ENCODE assay signal across 10 mouse cellular contexts in genomic region chr4:137919116-137919515, GRCm38 (mm10). TPM values are rescaled to one million over a fixed set of nuclear protein-coding genes. Genes with fewer than 3 reads are reported as not detected.
A peak's percentile ranks its signal among the peaks of the same experiment; 100 is the strongest.
DNase-seq lines count a peak whose midpoint lies in the region; ATAC-seq and TF ChIP-seq lines count a peak whose summit lies in the region.
"Had no signal": no experiment of that assay in that cellular context is flagged by ENCODE, and none has a peak within 500 bp of the region (broad histone marks: within the 10 kb centered on the region; RNA-seq: fewer than 3 reads in every experiment).

No protein-coding gene starts in this region.

- H3K36me3 ChIP-seq in heart, embryonic 14.5 days (ENCODE audit: control insufficient read depth, insufficient read depth, low read length): 0 out of 2 replicates have a peak, but pooled peaks cover 13% of the 10 kb centered on the region
- H3K36me3 ChIP-seq in midbrain, embryonic 13.5 days: no peaks in the 10 kb centered on the region
- H3K36me3 ChIP-seq in midbrain, postnatal 0 days (ENCODE audit: insufficient read depth, low read length): 0 out of 2 replicates have a peak, but pooled peaks cover 4% of the 10 kb centered on the region
- H3K36me3 ChIP-seq in hindbrain, embryonic 13.5 days: no peaks in the 10 kb centered on the region
- H3K36me3 ChIP-seq in stomach, embryonic 16.5 days (ENCODE audit: control insufficient read depth, insufficient read depth, low read length): no peaks in the 10 kb centered on the region

- H3K4me3 ChIP-seq in heart, embryonic 14.5 days (ENCODE audit: control insufficient read depth in 1 of 2, insufficient read depth in 1 of 2, low read depth in 1 of 2, low read length in 2 of 2): no peak overlapping the region
- no peak overlapping the region for H3K4me3 ChIP-seq in midbrain, embryonic 13.5 days (replicated peaks)
- H3K4me3 ChIP-seq in midbrain, postnatal 0 days (ENCODE audit: low read depth, low read length): no peak overlapping the region
- H3K4me3 ChIP-seq in hindbrain, embryonic 13.5 days: no peak overlapping the region
- no peak overlapping the region for H3K4me3 ChIP-seq in stomach, embryonic 16.5 days (replicated peaks; ENCODE audit: low read length)
- H3K4me3 ChIP-seq: erythroblast, embryonic 14.5 days had no signal

- no peak for DNase-seq in heart, adult 18-20 months
- no peak for DNase-seq in midbrain, postnatal 0 days (ENCODE audit: low spot score)
- no peak for DNase-seq in thymus, postnatal 36 days
- DNase-seq in thymus, postnatal 0 days (ENCODE audit: low spot score): no peak
- DNase-seq: adrenal gland, adult 8-10 months had no signal

- no peaks in the 10 kb centered on the region for H3K27me3 ChIP-seq in heart, embryonic 14.5 days (ENCODE audit: control insufficient read depth, insufficient read depth, low read length)
- H3K27me3 ChIP-seq in midbrain, embryonic 13.5 days: peaks cover 8% of the 10 kb centered on the region; the same call in 1 of the 2 replicates
- no peaks in the 10 kb centered on the region for H3K27me3 ChIP-seq in midbrain, postnatal 0 days (ENCODE audit: insufficient read depth, low read length)
- H3K27me3 ChIP-seq in hindbrain, embryonic 13.5 days: peaks cover 7% of the 10 kb centered on the region; the same call in 1 of the 2 replicates
- no peaks in the 10 kb centered on the region for H3K27me3 ChIP-seq in stomach, embryonic 16.5 days (ENCODE audit: control insufficient read depth, insufficient read depth, low read length)

- no peak overlapping the region for H3K9ac ChIP-seq in heart, embryonic 14.5 days (ENCODE audit: low read length)
- H3K9ac ChIP-seq in midbrain, embryonic 13.5 days (replicated peaks): no peak overlapping the region
- H3K9ac ChIP-seq in midbrain, postnatal 0 days (replicated peaks; ENCODE audit: low read length, poor library complexity, severe bottlenecking): no peak overlapping the region
- H3K9ac ChIP-seq in hindbrain, embryonic 13.5 days: peak overlapping the region; percentile 19; the same call in 1 of the 2 replicates
- H3K9ac ChIP-seq in stomach, embryonic 16.5 days (ENCODE audit: low read length): no peak overlapping the region

- no peak overlapping the region for H3K4me2 ChIP-seq in heart, embryonic 14.5 days (ENCODE audit: low read length)
- H3K4me2 ChIP-seq in midbrain, embryonic 13.5 days (replicated peaks): no peak overlapping the region
- no peak overlapping the region for H3K4me2 ChIP-seq in midbrain, postnatal 0 days (ENCODE audit: low read depth, low read length, poor library complexity, severe bottlenecking)
- H3K4me2 ChIP-seq in hindbrain, embryonic 13.5 days: no peak overlapping the region
- no peak overlapping the region for H3K4me2 ChIP-seq in stomach, embryonic 16.5 days (ENCODE audit: low read depth, low read length)

- TF ChIP-seq CTCF in midbrain, postnatal 0 days (IDR thresholded peaks at IDR 0.05): no peak

- H3K9me3 ChIP-seq in heart, embryonic 14.5 days (ENCODE audit: control insufficient read depth, low read length): no peaks in the 10 kb centered on the region
- H3K9me3 ChIP-seq in midbrain, embryonic 13.5 days: no peaks in the 10 kb centered on the region
- no peaks in the 10 kb centered on the region for H3K9me3 ChIP-seq in midbrain, postnatal 0 days (ENCODE audit: low read length)
- no peaks in the 10 kb centered on the region for H3K9me3 ChIP-seq in hindbrain, embryonic 13.5 days
- H3K9me3 ChIP-seq in stomach, embryonic 16.5 days (replicated peaks; ENCODE audit: control insufficient read depth, low read length): no peaks in the 10 kb centered on the region

- 69% methylated on average over 10 of the region's 10 CpGs for WGBS in heart, embryonic 14.5 days
- WGBS in midbrain, embryonic 13.5 days: 44% methylated on average over 10 of the region's 10 CpGs
- WGBS in midbrain, postnatal 0 days: 58% methylated on average over 10 of the region's 10 CpGs
- 60% methylated on average over 10 of the region's 10 CpGs for WGBS in hindbrain, embryonic 13.5 days
- 68% methylated on average over 10 of the region's 10 CpGs for WGBS in stomach, embryonic 16.5 days

- no peak for ATAC-seq in heart, embryonic 14.5 days (ENCODE audit: insufficient number of reproducible peaks, insufficient read depth, low FRiP score, low read depth)
- ATAC-seq in midbrain, embryonic 13.5 days: no peak
- no peak for ATAC-seq in midbrain, postnatal 0 days (ENCODE audit: low FRiP score)
- no peak for ATAC-seq in hindbrain, embryonic 13.5 days (ENCODE audit: low FRiP score)
- ATAC-seq in stomach, embryonic 16.5 days (ENCODE audit: insufficient read depth, low FRiP score): no peak

- H3K4me1 ChIP-seq in heart, embryonic 14.5 days (ENCODE audit: control insufficient read depth in 2 of 2, insufficient read depth in 2 of 2, low read length in 2 of 2): peaks cover 36 to 41% of the 10 kb centered on the region in 2 experiments
- peaks cover 47% of the 10 kb centered on the region for H3K4me1 ChIP-seq in midbrain, embryonic 13.5 days (replicated peaks)
- H3K4me1 ChIP-seq in midbrain, postnatal 0 days (ENCODE audit: insufficient read depth, low read length): no peaks in the 10 kb centered on the region; the same call in 1 of the 2 replicates
- H3K4me1 ChIP-seq in hindbrain, embryonic 13.5 days (replicated peaks): peaks cover 49% of the 10 kb centered on the region
- H3K4me1 ChIP-seq in stomach, embryonic 16.5 days (ENCODE audit: control insufficient read depth, insufficient read depth, low read length): peaks cover 54% of the 10 kb centered on the region

- H3K27ac ChIP-seq in heart, embryonic 14.5 days (replicated peaks in 1 of 2; ENCODE audit: control insufficient read depth in 1 of 2, insufficient read depth in 1 of 2, low read depth in 2 of 2, low read length in 2 of 2): peak overlapping the region; percentile 85 to 91
- H3K27ac ChIP-seq in midbrain, embryonic 13.5 days: peak overlapping the region; percentile 60; the same call in 1 of the 2 replicates
- no peak overlapping the region; the same call in 1 of the 2 replicates for H3K27ac ChIP-seq in midbrain, postnatal 0 days (ENCODE audit: low read depth, low read length)
- peak overlapping the region; percentile 41 for H3K27ac ChIP-seq in hindbrain, embryonic 13.5 days
- H3K27ac ChIP-seq in stomach, embryonic 16.5 days (ENCODE audit: low read length): peak overlapping the region; percentile 89; the same call in 1 of the 2 replicates

RNA-seq across cellular contexts. Expression of gene Ece1, which starts 57.1 kb away (rescaled TPM):
- polyA plus RNA-seq in heart, embryonic 14.5 days (2014; fragmentation: Nextera tagmentation; extraction: Ambion mirVana): 92.8 and 94.3 TPM in 2 replicates
- total RNA-seq in heart, adult 18-20 months (2021): 100 to 1,000 TPM; 105 to 121 TPM
- polyA plus RNA-seq in midbrain, embryonic 13.5 days (2015; fragmentation: Nextera tagmentation; extraction: Ambion mirVana): 12.7 and 19.4 TPM in 2 replicates
- total RNA-seq in midbrain, postnatal 0 days (2014; rRNA removed): 36.3 and 51.9 TPM in 2 replicates
- polyA plus RNA-seq in midbrain, postnatal 0 days (2015; fragmentation: Nextera tagmentation; extraction: Ambion mirVana): 23.2 and 23.7 TPM in 2 replicates
- 20.2 and 22.8 TPM in 2 replicates for polyA plus RNA-seq in hindbrain, embryonic 13.5 days (2015; fragmentation: Nextera tagmentation; extraction: Ambion mirVana)
- polyA plus RNA-seq in stomach, embryonic 16.5 days (2015; fragmentation: Nextera tagmentation; extraction: Ambion mirVana): 48.6 and 59.9 TPM in 2 replicates
- polyA plus RNA-seq in thymus, postnatal 0 days (2015; fragmentation: Nextera tagmentation; extraction: Ambion mirVana): 14.6 and 18.3 TPM in 2 replicates
